Mouse (Mus musculus): ENCODE data around the gene Kcnk10.

Gene Kcnk10

GRCm38 (mm10) chr12:98571896-98572680 is 6.0 kb downstream of the Kcnk10 start:
- DNase-seq (ENCODE audit: low spot score): no peak

- no peak for DNase-seq (ENCODE audit: low spot score)
Observed at GRCm38 (mm10) chr12:98569380-98569779, 8.7 kb downstream of the Kcnk10 start.

GRCm38 (mm10) chr12:98567877-98568276 is 10.2 kb downstream of the Kcnk10 start:
- DNase-seq (ENCODE audit: low spot score): no peak

GRCm38 (mm10) chr12:98564383-98564782 is 13.7 kb downstream of the Kcnk10 start:
- no peak for DNase-seq (ENCODE audit: low spot score)

GRCm38 (mm10) chr12:98563261-98563660 is 14.8 kb downstream of the Kcnk10 start:
- no peak for DNase-seq (ENCODE audit: low spot score)

GRCm38 (mm10) chr12:98562341-98562977 is 15.7 kb downstream of the Kcnk10 start:
- DNase-seq (ENCODE audit: low spot score): no peak

GRCm38 (mm10) chr12:98560038-98560437 is 18.1 kb downstream of the Kcnk10 start:
- DNase-seq (ENCODE audit: low spot score): no peak

- no peak for DNase-seq (ENCODE audit: low spot score)
Observed at GRCm38 (mm10) chr12:98557013-98557677, 21.0 kb downstream of the Kcnk10 start.

GRCm38 (mm10) chr12:98549981-98550380 is 28.1 kb downstream of the Kcnk10 start:
- no peak for DNase-seq (ENCODE audit: low spot score)

- no peak for DNase-seq (ENCODE audit: low spot score)
Observed at GRCm38 (mm10) chr12:98548141-98548540, 30.0 kb downstream of the Kcnk10 start.

GRCm38 (mm10) chr12:98545875-98546274 is 32.2 kb downstream of the Kcnk10 start:
- no peak for DNase-seq (ENCODE audit: low spot score)

- no peak for DNase-seq (ENCODE audit: low spot score)
Observed at GRCm38 (mm10) chr12:98545251-98545560, 32.9 kb downstream of the Kcnk10 start.

GRCm38 (mm10) chr12:98544545-98545250 is 33.4 kb downstream of the Kcnk10 start:
- no peak for DNase-seq (ENCODE audit: low spot score)

- DNase-seq (ENCODE audit: low spot score): no peak
Observed at GRCm38 (mm10) chr12:98536760-98537159, 41.4 kb downstream of the Kcnk10 start.

- DNase-seq (ENCODE audit: low spot score): no peak
Observed at GRCm38 (mm10) chr12:98536036-98536435, 42.1 kb downstream of the Kcnk10 start.

GRCm38 (mm10) chr12:98535494-98535901 is 42.6 kb downstream of the Kcnk10 start:
- no peak for DNase-seq (ENCODE audit: low spot score)

GRCm38 (mm10) chr12:98528635-98529034 is 49.5 kb downstream of the Kcnk10 start:
- no peak for DNase-seq (ENCODE audit: low spot score)

GRCm38 (mm10) chr12:98525361-98525760 is 52.7 kb downstream of the Kcnk10 start:
- no peak for DNase-seq (ENCODE audit: low spot score)

GRCm38 (mm10) chr12:98524331-98525311 is 53.5 kb downstream of the Kcnk10 start:
- DNase-seq (ENCODE audit: low spot score): no peak

GRCm38 (mm10) chr12:98521311-98521710 is 56.8 kb downstream of the Kcnk10 start:
- DNase-seq (ENCODE audit: low spot score): no peak

GRCm38 (mm10) chr12:98520568-98520931 is 57.6 kb downstream of the Kcnk10 start:
- DNase-seq (ENCODE audit: low spot score): no peak

Measured in ovary, postnatal 14 days (tissue).